Mouse (Mus musculus) left cerebral cortex, postnatal 10 days (tissue): Measurements from ENCODE around the gene F2r. TPM values are rescaled to one million over a fixed set of nuclear protein-coding genes. Genes with fewer than 3 reads are reported as not detected.

ENCODE experiments used
- DNase-seq, 2 experiments: peaks; one replicate each; pipeline ENCODE4 v3.0.0; 2021 to 2022; ENCODE audit warnings: low spot score in 2 of 2, mixed read lengths in 1 of 2; ENCODE audit errors: extremely low spot score in 1 of 2
- intact Hi-C: fragments of 180-260 bp; cut with DNase I; formaldehyde crosslinking; loops from one replicate; pipeline ENCODE4 v1.15.1; 2025
- total RNA-seq, 2 experiments: library from RNA; stranded (reverse); gene quantifications; 2 replicates each; pipeline ENCODE4 v1.2.3; 2021

F2r gene
- total RNA-seq, 2 experiments from 2014 or later: 9.8 to 10.7 TPM

DNA sequence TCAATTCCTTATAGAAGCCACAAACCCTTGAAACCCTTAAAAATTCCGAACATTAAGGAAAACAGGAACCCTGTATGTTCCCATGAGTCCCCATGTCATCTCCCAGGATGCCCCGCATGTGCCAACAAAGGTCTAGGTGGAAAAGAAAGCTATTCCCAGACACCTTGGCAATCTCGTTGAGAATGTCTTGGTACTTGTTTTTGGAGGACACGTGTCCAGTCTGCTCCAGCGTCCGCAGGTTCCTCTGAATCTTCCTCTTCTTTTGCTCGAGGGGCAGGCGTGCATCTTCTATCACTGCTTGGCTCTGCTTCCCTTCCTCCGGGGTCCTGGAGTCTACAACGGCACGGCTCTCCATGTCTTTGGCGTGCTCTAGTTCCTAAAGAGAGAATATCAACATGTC, 17.0 kb upstream of the F2r start:
- intact Hi-C loops: no loop called here
- DNase-seq: no peak

DNA sequence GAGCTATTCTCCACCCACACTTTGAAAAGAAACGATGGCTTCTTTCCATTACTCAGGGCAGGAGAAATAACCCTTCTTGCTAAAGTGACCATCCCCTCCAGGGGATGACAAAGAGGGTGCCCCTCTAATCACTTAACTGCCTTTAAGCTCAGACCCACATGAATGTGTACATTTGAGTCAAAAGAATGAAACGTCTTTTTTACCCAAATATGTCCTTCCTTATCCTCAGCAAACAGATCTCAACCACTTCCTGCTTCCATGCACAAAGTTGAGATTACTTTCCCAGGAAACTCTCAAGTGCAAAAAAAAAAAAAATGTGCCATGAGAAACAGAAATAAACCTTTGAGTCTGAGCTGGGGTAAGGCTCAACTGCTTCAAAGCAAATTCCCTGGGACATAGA, 16.2 kb upstream of the F2r start:
- no peak for DNase-seq
- intact Hi-C loops: no loop called here

DNA sequence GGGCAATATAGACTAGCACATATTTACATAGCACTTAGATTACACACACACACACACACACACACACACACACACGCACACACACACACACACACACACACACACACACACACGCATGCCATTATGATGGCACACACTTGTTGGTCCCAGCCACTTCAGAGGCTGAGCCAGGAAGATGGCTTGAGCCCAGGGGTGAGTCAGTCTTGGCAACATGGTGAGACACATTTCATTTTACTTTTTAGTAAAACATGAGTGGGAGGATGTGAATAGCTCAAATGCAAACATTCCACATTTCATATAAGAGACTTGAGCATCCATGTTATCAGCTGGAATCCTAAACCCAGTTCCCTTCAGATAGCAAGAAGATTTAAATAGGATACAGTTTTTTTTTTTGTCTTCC, 15.1 kb upstream of the F2r start:
- intact Hi-C loops: no loop called here
- DNase-seq: peak in 1 of 2 experiments; percentile 5

DNA sequence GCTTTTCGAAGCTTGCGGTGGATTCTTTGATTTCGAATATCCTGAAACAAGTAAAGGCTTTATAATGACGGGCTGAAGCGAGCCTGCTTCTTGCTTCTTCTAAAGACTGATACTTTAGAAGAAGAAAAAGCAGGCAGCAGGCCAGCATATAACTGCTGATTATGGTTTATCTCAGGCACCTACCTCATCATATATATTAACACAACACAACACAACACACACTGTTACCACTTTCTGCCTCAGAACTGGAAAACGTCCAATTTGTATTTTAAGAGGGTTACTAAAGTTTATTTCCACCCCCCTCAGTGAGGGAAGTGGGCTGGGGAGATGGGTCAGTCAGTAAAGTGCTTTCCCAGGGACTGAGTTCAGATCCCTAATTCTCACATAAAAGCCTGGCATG, 13.9 kb upstream of the F2r start:
- DNase-seq: no peak
- intact Hi-C loops: no loop called here

DNA sequence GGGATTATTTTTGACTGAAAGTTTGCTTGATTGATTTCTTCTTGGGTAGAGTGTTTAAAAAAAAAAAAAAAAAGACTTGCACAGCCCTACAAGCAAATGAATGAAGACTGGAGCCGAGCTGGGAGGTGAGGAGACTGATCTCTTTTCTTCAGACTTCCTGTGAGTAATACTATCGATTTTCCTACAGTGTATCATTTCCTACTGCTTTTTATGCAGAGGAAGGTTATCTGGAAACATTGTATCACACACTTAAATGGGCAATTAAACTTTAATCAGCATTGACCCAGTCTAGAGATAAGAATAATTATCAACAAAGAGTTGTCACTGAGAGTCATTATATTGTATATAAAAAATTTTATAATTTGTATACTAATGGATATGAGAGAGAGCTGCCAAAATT, 12.5 kb upstream of the F2r start:
- DNase-seq: no peak
- intact Hi-C loops: no loop called here

DNA sequence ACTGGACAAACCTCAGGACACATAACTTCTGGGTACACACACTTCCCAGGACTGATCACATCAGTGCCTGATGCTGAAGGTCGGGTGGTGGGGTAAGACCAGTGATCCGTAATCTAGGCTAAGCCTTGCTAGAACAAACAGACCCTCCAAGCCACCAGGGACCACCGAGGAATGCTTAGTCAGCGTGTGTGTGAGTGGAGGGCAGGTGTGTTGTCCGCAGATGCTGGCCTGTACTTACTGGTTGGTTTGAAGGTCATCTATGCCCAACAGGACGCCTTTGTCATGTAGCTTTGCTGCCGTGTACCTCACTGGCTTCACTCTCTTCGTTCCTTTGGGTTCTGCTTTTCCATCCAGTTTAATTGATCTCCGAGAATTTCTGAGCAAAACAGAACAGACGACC, 11.5 kb upstream of the F2r start:
- DNase-seq: no peak
- intact Hi-C loops: no loop called here

DNA sequence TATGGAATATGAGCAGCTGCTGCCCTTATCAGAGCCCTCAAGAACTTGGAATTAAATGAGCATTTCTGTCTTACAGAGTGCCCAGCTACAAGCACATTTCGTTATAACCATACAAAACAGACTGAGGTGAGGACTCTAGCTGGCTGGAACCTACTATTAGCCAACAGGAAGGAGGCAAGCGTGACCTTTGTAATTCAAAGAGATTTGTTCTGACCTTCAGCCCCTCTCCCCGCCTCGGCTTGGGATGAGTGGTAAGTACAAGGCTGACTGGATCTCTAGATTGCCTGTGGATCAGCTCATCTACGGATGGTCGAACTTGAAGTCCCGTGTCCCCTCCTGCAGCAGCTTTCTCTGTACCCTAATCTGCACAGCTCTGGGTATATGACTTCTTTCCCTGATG, 8.4 kb upstream of the F2r start:
- no peak for DNase-seq
- intact Hi-C loops: no loop called here

DNA sequence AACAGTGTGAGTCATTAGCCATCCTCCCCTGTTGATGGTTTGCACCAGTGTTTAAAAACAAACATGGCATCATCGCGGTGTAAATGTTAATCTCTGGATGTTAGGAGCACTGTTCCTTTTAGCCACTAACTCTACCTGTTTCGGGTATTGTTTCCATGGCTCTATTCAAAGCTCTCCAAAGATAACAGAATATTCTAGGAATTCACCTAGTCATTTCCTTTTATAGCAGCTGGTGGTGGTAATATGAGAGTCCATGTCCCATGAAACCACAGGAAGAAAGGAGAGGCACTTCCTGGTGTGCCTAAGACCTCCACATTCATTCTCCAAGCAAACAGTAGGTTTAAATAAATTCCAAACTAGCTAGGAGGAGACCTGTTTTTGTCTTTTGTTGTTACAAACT, 4.8 kb upstream of the F2r start:
- no peak for DNase-seq
- intact Hi-C loops: no loop called here

DNA sequence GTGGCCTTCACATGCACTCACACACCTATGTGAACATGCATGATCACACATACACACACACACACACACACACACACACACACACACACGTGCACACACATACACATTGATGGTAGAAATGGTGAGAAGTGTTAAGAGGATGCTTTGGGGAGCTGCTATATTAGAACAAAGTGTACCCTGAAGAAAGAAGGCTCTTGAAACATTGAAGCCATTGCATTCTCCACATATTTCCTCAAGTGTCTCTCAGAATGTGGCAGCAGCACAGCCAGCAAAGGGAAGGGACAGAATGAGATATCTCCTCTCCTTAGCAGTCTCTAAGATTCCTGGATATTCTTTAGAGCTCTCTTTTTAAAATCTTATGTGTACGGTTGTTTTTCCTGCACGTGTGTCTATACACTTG, 3.3 kb upstream of the F2r start:
- DNase-seq: no peak
- intact Hi-C loops: no loop called here

DNA sequence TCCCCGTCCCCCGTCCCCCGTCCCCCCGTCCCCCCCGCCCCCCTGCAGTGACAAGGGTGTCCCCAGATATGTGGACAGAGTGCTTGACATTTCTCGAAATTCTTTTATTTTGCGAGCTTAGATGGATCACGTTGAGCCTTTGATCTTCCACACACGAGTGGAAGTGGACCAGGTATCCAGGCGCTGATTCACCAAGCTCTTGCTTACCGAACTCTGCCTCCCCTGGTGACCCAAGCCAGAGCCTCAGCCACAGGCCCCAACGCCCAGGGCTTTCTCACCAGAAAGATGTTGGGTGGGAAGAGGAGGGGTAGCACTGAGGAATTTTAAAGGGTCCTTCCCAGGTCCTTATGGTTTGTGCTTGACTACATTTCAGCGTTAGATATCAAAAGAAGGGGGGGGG, 572 bp upstream of the F2r start:
- intact Hi-C loops: no loop called here
- no peak for DNase-seq

DNA sequence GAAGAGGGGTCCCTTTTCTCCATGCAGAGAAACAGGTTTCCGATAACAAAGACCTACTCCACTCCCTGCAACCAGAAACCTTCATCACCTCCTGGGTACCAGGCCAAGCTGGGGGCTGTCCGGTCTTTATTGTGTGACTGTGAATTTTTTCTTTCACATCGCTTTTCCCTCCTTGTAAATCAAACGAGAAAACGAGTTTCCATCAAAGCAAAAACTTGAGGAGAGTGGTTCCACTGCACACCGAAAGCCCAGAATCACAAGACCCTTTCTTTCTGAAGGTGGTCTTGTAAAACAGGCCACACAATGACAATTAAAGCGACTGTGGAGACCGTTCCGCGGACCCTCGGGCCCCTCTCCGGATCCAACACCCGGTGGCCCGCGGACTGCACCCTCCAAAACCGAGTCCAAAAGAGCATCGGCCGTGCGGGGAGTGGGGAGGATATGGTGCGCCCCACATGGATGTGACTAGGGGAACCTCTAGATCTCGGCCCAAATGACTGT, 566 bp downstream of the F2r start:
- intact Hi-C loops: no loop called here
- DNase-seq: no peak

DNA sequence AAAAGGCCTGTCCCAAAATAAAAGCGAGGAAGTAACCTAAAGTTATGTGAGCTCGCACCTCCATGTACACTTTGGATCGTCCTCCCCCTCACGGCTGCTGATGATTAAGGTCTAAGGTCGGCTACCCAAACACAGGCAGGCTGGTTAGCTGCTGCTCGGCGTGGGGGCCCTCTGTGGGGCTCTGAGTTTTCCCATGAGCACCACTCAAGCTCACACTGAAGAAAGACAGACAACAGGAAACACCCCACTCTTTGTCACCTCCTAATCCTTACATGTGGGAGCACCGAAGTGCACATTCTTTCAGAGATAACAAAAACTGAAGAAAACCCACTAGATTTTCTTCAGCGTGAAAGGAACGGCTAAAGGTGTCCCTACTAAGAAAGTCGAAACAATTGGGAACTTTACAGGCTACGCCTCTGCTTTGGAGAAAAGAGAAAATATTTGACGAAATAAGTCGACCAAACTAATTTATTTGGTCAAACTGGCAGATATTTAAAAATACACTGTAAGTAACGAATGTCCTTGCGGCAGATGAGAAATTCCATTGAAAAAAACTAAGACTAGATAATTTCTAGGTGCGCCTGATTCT, 1.1 kb downstream of the F2r start:
- no peak for DNase-seq
- intact Hi-C loops: no loop called here

DNA sequence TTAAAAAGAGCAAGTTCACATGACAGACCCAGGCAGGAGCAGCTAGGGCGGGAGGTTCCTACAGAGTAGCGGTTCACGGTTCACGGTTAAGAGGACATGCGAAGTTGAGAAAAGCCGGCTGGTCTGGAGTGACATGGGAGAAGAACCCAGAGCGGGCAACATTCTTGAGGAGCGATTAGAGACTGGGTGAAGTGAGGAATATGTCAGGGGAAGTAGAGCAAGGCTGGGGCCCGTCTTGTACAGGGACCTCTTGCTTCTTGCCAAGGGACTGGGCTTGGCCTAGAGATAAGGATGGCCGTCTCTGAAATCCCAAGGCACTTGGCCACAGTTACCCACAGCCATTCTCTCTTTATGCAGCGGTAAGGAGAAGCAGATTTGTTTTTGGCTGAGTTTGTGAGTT, 1.8 kb downstream of the F2r start:
- DNase-seq: no peak
- intact Hi-C loops: no loop called here

DNA sequence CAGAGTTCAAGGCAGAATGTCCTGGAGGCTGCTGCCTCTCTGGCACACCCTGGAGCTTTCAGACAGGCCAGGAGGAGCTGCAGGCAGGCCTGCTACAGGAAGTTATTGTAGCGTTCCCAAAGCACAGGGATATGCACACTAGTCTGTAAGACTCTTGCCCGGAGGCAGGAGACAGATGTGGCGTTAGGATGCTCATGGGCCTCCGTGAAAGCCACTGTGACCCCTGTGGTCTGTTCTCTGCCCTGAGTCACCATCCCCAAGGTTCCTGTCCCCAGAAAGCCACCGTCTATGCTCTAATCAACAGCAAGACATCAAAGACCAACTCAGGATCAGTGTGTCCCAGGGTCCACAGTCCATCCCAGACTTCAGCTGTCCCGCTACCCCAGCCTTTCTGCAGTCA, 3.5 kb downstream of the F2r start:
- DNase-seq: no peak
- intact Hi-C loops: no loop called here

DNA sequence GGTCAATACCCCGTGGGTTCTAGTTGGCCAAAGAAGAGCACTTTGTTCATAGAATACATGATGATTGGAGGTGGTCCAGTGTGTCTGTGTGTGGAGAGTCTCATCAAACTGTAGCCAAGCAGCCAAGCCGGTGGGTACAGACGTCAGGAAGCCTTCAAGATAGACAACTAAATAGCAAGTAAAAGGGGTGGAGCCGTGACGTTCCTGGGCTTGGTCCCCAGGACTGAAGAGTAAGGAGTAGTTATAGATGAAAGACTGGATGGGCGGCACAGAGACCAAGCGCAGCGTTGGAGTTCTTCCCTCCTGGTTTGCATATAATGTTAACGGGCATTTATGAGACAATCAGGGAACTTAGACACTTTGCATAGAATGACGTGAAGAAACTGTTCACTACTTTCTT, 6.0 kb downstream of the F2r start:
- intact Hi-C loops: no loop called here
- no peak for DNase-seq

DNA sequence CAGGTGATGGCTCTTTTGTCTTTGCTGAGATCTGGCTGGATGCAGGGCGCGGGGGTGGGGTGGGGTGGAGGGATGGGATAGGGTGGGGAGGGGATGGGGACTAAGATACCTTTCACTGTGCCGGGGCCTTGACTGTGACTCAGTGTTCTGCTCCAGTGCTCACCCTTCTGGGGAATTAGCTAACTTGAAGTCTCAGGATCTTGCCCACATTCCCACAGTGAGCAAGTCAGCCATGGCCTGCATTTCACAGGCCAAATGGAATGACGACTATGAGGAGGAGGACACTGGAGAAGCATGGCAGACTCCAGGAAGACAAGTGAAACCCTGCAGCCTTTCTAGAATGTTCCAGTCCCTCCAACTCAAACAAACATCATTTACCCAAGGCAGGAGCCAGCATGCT, 6.5 kb downstream of the F2r start:
- DNase-seq: no peak
- intact Hi-C loops: no loop called here

DNA sequence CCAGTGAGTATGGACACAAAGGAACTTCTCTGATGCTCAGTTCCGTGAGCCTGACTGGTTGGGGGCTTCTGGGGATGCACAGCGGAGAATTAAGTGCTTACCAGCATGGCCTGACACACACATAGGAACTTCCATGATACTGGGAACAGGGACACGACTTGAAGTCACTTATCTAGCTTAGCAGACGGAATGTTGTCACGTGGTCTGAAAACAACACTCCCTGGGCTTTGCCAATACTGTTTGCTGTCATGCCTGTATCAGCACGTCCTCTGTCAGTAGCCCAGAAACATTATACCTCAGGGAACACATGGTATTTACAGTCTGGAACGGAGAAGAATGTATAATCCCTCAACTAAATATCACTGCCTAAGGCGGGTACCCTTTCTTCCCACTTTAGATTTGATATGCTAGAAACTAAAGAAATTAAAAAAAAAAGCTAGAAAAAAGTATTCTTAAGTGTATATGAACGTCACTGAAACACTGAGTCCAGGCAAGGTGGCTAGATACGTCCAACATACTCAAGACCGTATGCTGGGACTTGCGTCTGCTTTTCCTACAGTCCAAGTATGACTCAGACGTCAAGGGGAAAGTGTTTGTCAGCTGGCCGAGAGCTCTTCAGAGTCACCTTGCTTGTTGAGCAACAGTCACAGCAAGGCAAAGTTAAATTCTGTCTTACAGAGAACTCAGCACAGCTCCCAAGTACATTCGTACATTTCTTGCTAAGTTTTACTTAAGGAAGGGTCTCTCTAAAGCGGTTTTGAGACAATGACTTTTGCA, 7.3 kb downstream of the F2r start:
- intact Hi-C loops: no loop called here
- DNase-seq: no peak

DNA sequence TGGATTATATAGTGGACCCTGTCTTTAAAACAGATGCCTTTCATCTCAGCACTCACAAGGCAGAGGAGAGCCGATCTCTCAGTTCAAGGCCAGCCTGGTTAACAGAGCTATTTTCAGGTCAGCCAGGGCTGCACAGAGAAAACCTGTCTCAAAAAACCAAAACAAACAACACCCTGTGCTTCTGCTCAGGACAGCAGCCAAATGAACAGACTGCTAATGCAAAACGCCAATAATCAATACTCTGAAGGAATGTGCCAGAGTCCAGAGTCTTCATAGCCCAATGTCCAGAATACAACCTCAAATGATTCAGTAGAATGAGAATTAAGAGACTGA, 9.2 kb downstream of the F2r start:
- intact Hi-C loops: no loop called here
- no peak for DNase-seq

DNA sequence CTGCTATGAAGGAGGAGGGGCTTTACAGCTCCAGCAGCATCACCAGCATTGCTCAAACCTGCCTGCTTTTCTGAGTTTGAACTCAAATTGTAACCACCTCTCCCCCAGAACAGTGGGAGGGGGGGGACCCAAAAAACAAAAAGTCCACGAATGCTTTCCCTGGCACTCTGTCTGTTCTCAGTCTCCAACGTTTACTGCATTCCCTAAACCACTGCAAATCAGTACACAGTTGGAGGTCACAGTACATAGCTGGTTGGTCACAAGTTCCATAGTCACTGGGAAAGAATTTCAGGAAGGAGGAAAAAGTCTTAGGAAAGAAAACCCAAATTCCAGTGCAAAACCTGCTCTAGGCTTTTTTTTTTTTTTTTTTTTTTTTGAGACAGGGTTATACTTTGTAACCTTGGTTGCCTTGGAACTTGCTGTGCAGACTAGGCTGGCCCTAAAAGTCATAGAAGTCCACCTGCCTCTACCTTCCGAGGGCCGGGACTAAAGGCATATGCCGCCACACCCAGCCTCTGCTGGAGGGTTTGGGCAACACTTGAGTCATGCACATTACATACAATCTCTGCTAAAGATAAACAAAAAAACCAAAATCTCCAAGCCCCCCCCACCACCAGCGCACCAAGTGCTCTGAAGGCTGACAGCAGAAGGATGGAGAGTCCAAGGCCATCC, 9.7 kb downstream of the F2r start:
- intact Hi-C loops: no loop called here
- no peak for DNase-seq

DNA sequence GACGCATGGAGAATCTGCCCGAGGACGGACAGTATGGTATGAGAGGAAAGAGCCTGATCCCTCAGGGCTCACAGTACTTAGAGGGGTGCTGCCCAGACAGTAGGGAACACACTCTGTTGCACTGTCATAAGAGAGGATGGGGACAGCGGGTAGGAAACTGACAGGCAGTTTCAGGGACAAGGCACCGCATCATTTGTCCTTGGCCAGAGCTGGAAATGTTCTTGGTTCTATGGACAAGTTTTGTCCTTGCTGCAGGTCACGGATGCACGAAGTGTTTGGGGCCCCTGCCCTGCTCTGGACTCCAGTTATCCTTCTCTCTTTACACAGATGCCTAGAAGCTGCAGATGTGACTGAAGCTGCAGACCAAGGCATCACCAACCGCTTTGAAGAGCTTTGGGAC, 11.3 kb downstream of the F2r start:
- intact Hi-C loops: no loop called here
- no peak for DNase-seq
